Comparison of ENCODE assay signal across 15 mouse cellular contexts in the genomic region with DNA sequence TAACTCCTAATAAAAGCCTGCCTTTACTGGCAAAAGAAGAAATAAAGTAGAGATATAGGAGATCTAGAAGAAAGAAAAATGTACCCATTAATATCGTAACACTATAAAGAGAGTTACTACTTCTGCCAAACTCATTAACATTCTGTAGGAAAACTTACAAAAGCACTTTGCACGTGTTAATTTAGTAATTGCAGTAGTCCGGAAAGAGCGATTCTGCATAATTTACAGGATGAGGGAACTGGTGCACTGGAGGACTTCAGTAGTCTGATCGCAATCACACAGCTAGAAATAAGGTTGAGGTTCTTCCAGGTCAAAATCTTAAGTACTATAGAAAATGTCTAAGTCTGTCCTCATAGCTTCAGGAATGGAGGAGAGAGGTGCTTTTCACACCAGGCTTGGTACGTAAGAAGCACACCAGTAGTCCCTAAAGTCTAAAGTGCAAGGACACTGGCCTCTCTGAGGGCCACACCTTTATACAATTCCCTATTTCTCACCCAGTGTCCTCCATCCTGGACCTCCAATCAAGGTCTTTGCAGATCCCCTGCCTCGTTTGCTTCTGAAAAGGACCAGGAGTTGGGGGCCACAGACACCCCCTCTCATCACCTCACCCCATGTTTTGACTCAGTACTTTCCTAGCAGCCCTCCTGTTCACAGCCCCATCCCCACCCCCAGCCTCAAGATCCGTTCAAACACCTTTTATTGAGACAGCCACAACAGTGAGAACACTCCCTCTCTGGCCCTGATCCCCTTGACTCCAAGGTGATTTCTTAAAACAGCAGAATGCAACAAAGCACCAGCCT.
DNase-seq lines count a peak whose midpoint lies in the region; ATAC-seq lines count a peak whose summit lies in the region.
"Had no signal": no experiment of that assay in that cellular context is flagged by ENCODE, and none has a peak within 500 bp of the region (broad histone marks: within the 10 kb centered on the region; RNA-seq: fewer than 3 reads in every experiment).

No protein-coding gene starts in this region.

- no peak overlapping the region for H3K4me3 ChIP-seq in hindbrain, embryonic 14.5 days (replicated peaks; ENCODE audit: low read length)
- H3K4me3 ChIP-seq in hindbrain, embryonic 12.5 days: no peak overlapping the region
- H3K4me3 ChIP-seq in embryonic facial prominence, embryonic 13.5 days: no peak overlapping the region
- H3K4me3 ChIP-seq in forebrain, embryonic 14.5 days (ENCODE audit: low read depth, low read length): no peak overlapping the region
- no peak overlapping the region for H3K4me3 ChIP-seq in limb, embryonic 15.5 days
- H3K4me3 ChIP-seq: heart, embryonic 15.5 days; lung, embryonic 15.5 days; neural tube, embryonic 12.5 days had no signal

- H3K27me3 ChIP-seq in hindbrain, embryonic 14.5 days (ENCODE audit: control insufficient read depth, insufficient read depth, low read length): 0 out of 2 replicates have a peak, but pooled peaks cover 6% of the 10 kb centered on the region
- no peaks in the 10 kb centered on the region for H3K27me3 ChIP-seq in hindbrain, embryonic 12.5 days
- 0 out of 2 replicates have a peak, but pooled peaks cover 4% of the 10 kb centered on the region for H3K27me3 ChIP-seq in embryonic facial prominence, embryonic 13.5 days
- H3K27me3 ChIP-seq in forebrain, embryonic 14.5 days (replicated peaks; ENCODE audit: control insufficient read depth, insufficient read depth, low read length): no peaks in the 10 kb centered on the region
- no peaks in the 10 kb centered on the region for H3K27me3 ChIP-seq in limb, embryonic 15.5 days
- H3K27me3 ChIP-seq: heart, embryonic 15.5 days; lung, embryonic 15.5 days had no signal

- no peaks in the 10 kb centered on the region for H3K9me3 ChIP-seq in hindbrain, embryonic 14.5 days (ENCODE audit: control insufficient read depth, low read length)
- no peaks in the 10 kb centered on the region for H3K9me3 ChIP-seq in hindbrain, embryonic 12.5 days (replicated peaks)
- H3K9me3 ChIP-seq in embryonic facial prominence, embryonic 13.5 days: no peaks in the 10 kb centered on the region
- no peaks in the 10 kb centered on the region for H3K9me3 ChIP-seq in forebrain, embryonic 14.5 days (replicated peaks; ENCODE audit: control insufficient read depth, low read length)
- no peaks in the 10 kb centered on the region for H3K9me3 ChIP-seq in limb, embryonic 15.5 days
- H3K9me3 ChIP-seq: heart, embryonic 15.5 days; lung, embryonic 15.5 days; neural tube, embryonic 12.5 days had no signal

- peak overlapping the region; percentile 67 for H3K27ac ChIP-seq in hindbrain, embryonic 14.5 days
- H3K27ac ChIP-seq in hindbrain, embryonic 12.5 days: no peak overlapping the region
- no peak overlapping the region for H3K27ac ChIP-seq in embryonic facial prominence, embryonic 13.5 days
- H3K27ac ChIP-seq in forebrain, embryonic 14.5 days (ENCODE audit: low read depth, low read length): no peak overlapping the region
- no peak overlapping the region for H3K27ac ChIP-seq in limb, embryonic 15.5 days
- H3K27ac ChIP-seq: heart, embryonic 15.5 days; lung, embryonic 15.5 days; neural tube, embryonic 12.5 days had no signal

- H3K4me2 ChIP-seq in hindbrain, embryonic 14.5 days (replicated peaks): peak overlapping the region; percentile 40
- H3K4me2 ChIP-seq in hindbrain, embryonic 12.5 days (replicated peaks): no peak overlapping the region
- peak overlapping the region; percentile 36; the same call in 1 of the 2 replicates for H3K4me2 ChIP-seq in embryonic facial prominence, embryonic 13.5 days
- peak overlapping the region; percentile 39 for H3K4me2 ChIP-seq in forebrain, embryonic 14.5 days (ENCODE audit: low read length)
- H3K4me2 ChIP-seq in limb, embryonic 15.5 days: 0 out of 2 replicates have a peak overlapping the region, but pooled peaks have one; percentile 2
- H3K4me2 ChIP-seq: heart, embryonic 15.5 days; lung, embryonic 15.5 days had no signal

- no peak for DNase-seq in hindbrain, embryonic 14.5 days (ENCODE audit: low spot score)
- peak; percentile 56 for DNase-seq in forebrain, embryonic 14.5 days (ENCODE audit: low spot score)
- no peak for DNase-seq in right cerebral cortex, postnatal 14 days
- DNase-seq in lung, postnatal 14 days: no peak
- DNase-seq: adrenal gland, adult 2 months; B cell, adult 2 months; cerebellum, postnatal 14 days; thymus, postnatal 4 days had no signal

- H3K4me1 ChIP-seq in hindbrain, embryonic 14.5 days (replicated peaks; ENCODE audit: control insufficient read depth, insufficient read depth, low read length): peaks cover 11% of the 10 kb centered on the region
- peaks cover 6% of the 10 kb centered on the region; the same call in 1 of the 2 replicates for H3K4me1 ChIP-seq in hindbrain, embryonic 12.5 days
- peaks cover 12% of the 10 kb centered on the region; the same call in 1 of the 2 replicates for H3K4me1 ChIP-seq in embryonic facial prominence, embryonic 13.5 days
- H3K4me1 ChIP-seq in forebrain, embryonic 14.5 days (ENCODE audit: control insufficient read depth, insufficient read depth, low read length): peaks cover 9% of the 10 kb centered on the region
- peaks cover 4% of the 10 kb centered on the region; the same call in 1 of the 2 replicates for H3K4me1 ChIP-seq in limb, embryonic 15.5 days
- H3K4me1 ChIP-seq: heart, embryonic 15.5 days; lung, embryonic 15.5 days; neural tube, embryonic 12.5 days had no signal

- H3K9ac ChIP-seq in hindbrain, embryonic 14.5 days: no peak overlapping the region
- no peak overlapping the region for H3K9ac ChIP-seq in hindbrain, embryonic 12.5 days
- no peak overlapping the region for H3K9ac ChIP-seq in embryonic facial prominence, embryonic 13.5 days
- 0 out of 2 replicates have a peak overlapping the region, but pooled peaks have one; percentile 17 for H3K9ac ChIP-seq in forebrain, embryonic 14.5 days (ENCODE audit: low read length)
- H3K9ac ChIP-seq in limb, embryonic 15.5 days: no peak overlapping the region
- H3K9ac ChIP-seq: heart, embryonic 15.5 days; lung, embryonic 15.5 days; neural tube, embryonic 12.5 days had no signal

- WGBS in hindbrain, embryonic 14.5 days: 65% methylated on average over 8 of the region's 8 CpGs
- 66% methylated on average over 8 of the region's 8 CpGs for WGBS in hindbrain, embryonic 12.5 days
- WGBS in embryonic facial prominence, embryonic 13.5 days: 65% methylated on average over 8 of the region's 8 CpGs
- 14% methylated on average over 8 of the region's 8 CpGs for WGBS in forebrain, embryonic 14.5 days
- WGBS in limb, embryonic 15.5 days: 52% methylated on average over 8 of the region's 8 CpGs

- ATAC-seq in hindbrain, embryonic 14.5 days (ENCODE audit: low FRiP score): peak; percentile 18
- no peak for ATAC-seq in hindbrain, embryonic 12.5 days (ENCODE audit: low FRiP score)
- ATAC-seq in embryonic facial prominence, embryonic 13.5 days (ENCODE audit: insufficient number of reproducible peaks, insufficient read depth, low FRiP score, low TSS enrichment, low read depth): no peak
- peak; percentile 22 for ATAC-seq in forebrain, embryonic 14.5 days
- no peak for ATAC-seq in limb, embryonic 15.5 days (ENCODE audit: insufficient number of reproducible peaks, low FRiP score, low TSS enrichment, low read depth)
- ATAC-seq: inflammation-experienced regulatory T-cells, adult 6 months had no signal

- no peaks in the 10 kb centered on the region for H3K36me3 ChIP-seq in hindbrain, embryonic 14.5 days (replicated peaks; ENCODE audit: control insufficient read depth, insufficient read depth)
- H3K36me3 ChIP-seq in hindbrain, embryonic 12.5 days: no peaks in the 10 kb centered on the region
- no peaks in the 10 kb centered on the region for H3K36me3 ChIP-seq in embryonic facial prominence, embryonic 13.5 days
- no peaks in the 10 kb centered on the region for H3K36me3 ChIP-seq in forebrain, embryonic 14.5 days (ENCODE audit: control insufficient read depth, insufficient read depth, low read length)
- H3K36me3 ChIP-seq in limb, embryonic 15.5 days: no peaks in the 10 kb centered on the region
- H3K36me3 ChIP-seq: heart, embryonic 15.5 days; lung, embryonic 15.5 days; neural tube, embryonic 12.5 days had no signal

Comparison
In these comparisons a context has a peak if more than half of its experiments do, and no peak if none do; other contexts are left out.
1. ATAC-seq: peak in hindbrain, embryonic 14.5 days (single experiment) and forebrain, embryonic 14.5 days (single experiment); none in hindbrain, embryonic 12.5 days (single experiment), embryonic facial prominence, embryonic 13.5 days (single experiment) and limb, embryonic 15.5 days (single experiment).